Mouse (Mus musculus) embryonic fibroblast, embryonic 13.5 days (primary cell): ENCODE data around the gene Ccer1. TPM values are rescaled to one million over a fixed set of nuclear protein-coding genes. Genes with fewer than 3 reads are reported as not detected.
A peak's percentile ranks its signal among the peaks of the same experiment; 100 is the strongest.

Experiments
- H3K27ac ChIP-seq: 2 replicates; pipeline ENCODE4 v1.5.1; 2012; ENCODE audit warnings: low read length, control low read depth, inconsistent platforms; ENCODE audit not compliant: insufficient read depth
- H3K4me1 ChIP-seq: 2 replicates; pipeline ENCODE4 v1.6.1; 2011; ENCODE audit warnings: low read length; ENCODE audit not compliant: control insufficient read depth, insufficient read depth
- H3K4me3 ChIP-seq: 2 replicates; pipeline ENCODE4 v1.5.1; 2011; ENCODE audit warnings: mild to moderate bottlenecking, control low read depth, low read length; ENCODE audit not compliant: insufficient read depth
- CTCF ChIP-seq: IDR thresholded peaks from 2 replicates; pipeline ENCODE4 v1.5.1; 2011; ENCODE audit warnings: mild to moderate bottlenecking, control low read depth, low read length, moderate library complexity, borderline replicate concordance; ENCODE audit not compliant: insufficient read depth
- POLR2A ChIP-seq: IDR thresholded peaks from 2 replicates; pipeline ENCODE4 v1.6.1; 2011; ENCODE audit warnings: low read depth, mild to moderate bottlenecking, control low read depth, low read length, moderate library complexity
- polyA plus RNA-seq: library from polyadenylated mRNA; stranded (reverse); fragments of >200 nt; gene quantifications from 2 replicates; pipeline ENCODE4 v1.2.4, GENCODE M21; 2011; ENCODE audit warnings: low read depth; ENCODE audit not compliant: missing spikeins, insufficient read length

Ccer1 gene
- not detected in 2 replicates for polyA plus RNA-seq

- TF ChIP-seq CTCF (no peak), POLR2A (no peak)
Observed at GRCm38 (mm10) chr10:97692913-97693312, at the start of gene Ccer1. Gene Ccer1 (plus strand): TSS chr10:97693059.

GRCm38 (mm10) chr10:97643768-97644167 lies 49.1 kb upstream of the Ccer1 start, which contains the start of gene Epyc:
Gene Epyc (plus strand): TSS chr10:97644068.
- H3K4me1 ChIP-seq, result no peaks in the 10 kb centered on the region
- TF ChIP-seq POLR2A, result no peak
- TF ChIP-seq CTCF, result no peak
- no peak within 1 kb of the TSS for H3K27ac ChIP-seq
- no peak within 1 kb of the TSS for H3K4me3 ChIP-seq

More at GRCm38 (mm10) chr10:97692913-97693312, at the start of gene Ccer1:
- Histone ChIP-seq H3K27ac (no peak within 1 kb of the TSS), H3K4me3 (no peak within 1 kb of the TSS), H3K4me1 (no peaks in the 10 kb centered on the region)

GRCm38 (mm10) chr10:97650334-97650733 lies 42.5 kb upstream of the Ccer1 start:
- no peaks in the 10 kb centered on the region; the same call in 1 of the 2 replicates for H3K4me1 ChIP-seq
- peak overlapping the region; percentile 52 for H3K27ac ChIP-seq
- TF ChIP-seq POLR2A (no peak), CTCF (no peak)
- no peak overlapping the region for H3K4me3 ChIP-seq

- TF ChIP-seq CTCF, result no peak
- TF ChIP-seq POLR2A, result no peak
- H3K4me3 ChIP-seq, result no peak overlapping the region
- no peak overlapping the region for H3K27ac ChIP-seq
- no peaks in the 10 kb centered on the region for H3K4me1 ChIP-seq
Observed at GRCm38 (mm10) chr10:97659489-97659888, 33.4 kb upstream of the Ccer1 start.

GRCm38 (mm10) chr10:97668656-97669055 lies 24.2 kb upstream of the Ccer1 start:
- H3K27ac ChIP-seq, result peak overlapping the region; percentile 36; the same call in 1 of the 2 replicates
- TF ChIP-seq POLR2A, result no peak
- no peaks in the 10 kb centered on the region; the same call in 1 of the 2 replicates for H3K4me1 ChIP-seq
- H3K4me3 ChIP-seq, result no peak overlapping the region

GRCm38 (mm10) chr10:97670202-97670601 lies 22.7 kb upstream of the Ccer1 start:
- TF ChIP-seq CTCF, result no peak
- no peak for TF ChIP-seq POLR2A

GRCm38 (mm10) chr10:97673239-97673638 lies 19.6 kb upstream of the Ccer1 start:
- Histone ChIP-seq H3K4me3 (no peak overlapping the region), H3K4me1 (no peaks in the 10 kb centered on the region; the same call in 1 of the 2 replicates), H3K27ac (no peak overlapping the region)
- TF ChIP-seq POLR2A (no peak), CTCF (no peak)

More at GRCm38 (mm10) chr10:97670202-97670601, 22.7 kb upstream of the Ccer1 start:
- H3K27ac ChIP-seq, result no peak overlapping the region
- no peak overlapping the region for H3K4me3 ChIP-seq
- no peaks in the 10 kb centered on the region; the same call in 1 of the 2 replicates for H3K4me1 ChIP-seq

GRCm38 (mm10) chr10:97682981-97683380 lies 9.9 kb upstream of the Ccer1 start:
- no peaks in the 10 kb centered on the region for H3K4me1 ChIP-seq
- TF ChIP-seq CTCF, result no peak
- no peak for TF ChIP-seq POLR2A
- no peak overlapping the region for H3K4me3 ChIP-seq
- no peak overlapping the region for H3K27ac ChIP-seq

- no peak for TF ChIP-seq CTCF
- TF ChIP-seq POLR2A, result no peak
- H3K4me3 ChIP-seq, result no peak overlapping the region
- no peak overlapping the region for H3K27ac ChIP-seq
- no peaks in the 10 kb centered on the region for H3K4me1 ChIP-seq
Observed at GRCm38 (mm10) chr10:97687198-97687597, 5.7 kb upstream of the Ccer1 start.

GRCm38 (mm10) chr10:97689425-97689824 lies 3.4 kb upstream of the Ccer1 start:
- no peaks in the 10 kb centered on the region for H3K4me1 ChIP-seq
- H3K4me3 ChIP-seq, result no peak overlapping the region
- no peak overlapping the region for H3K27ac ChIP-seq
- TF ChIP-seq POLR2A, result no peak
- no peak for TF ChIP-seq CTCF

GRCm38 (mm10) chr10:97693398-97694135 lies 708 bp downstream of the Ccer1 start:
- Histone ChIP-seq H3K4me3 (no peak overlapping the region), H3K27ac (no peak overlapping the region), H3K4me1 (no peaks in the 10 kb centered on the region)
- TF ChIP-seq POLR2A (no peak), CTCF (no peak)
